Mouse (Mus musculus): ENCODE measurements around the gene Spats2.

DNA sequence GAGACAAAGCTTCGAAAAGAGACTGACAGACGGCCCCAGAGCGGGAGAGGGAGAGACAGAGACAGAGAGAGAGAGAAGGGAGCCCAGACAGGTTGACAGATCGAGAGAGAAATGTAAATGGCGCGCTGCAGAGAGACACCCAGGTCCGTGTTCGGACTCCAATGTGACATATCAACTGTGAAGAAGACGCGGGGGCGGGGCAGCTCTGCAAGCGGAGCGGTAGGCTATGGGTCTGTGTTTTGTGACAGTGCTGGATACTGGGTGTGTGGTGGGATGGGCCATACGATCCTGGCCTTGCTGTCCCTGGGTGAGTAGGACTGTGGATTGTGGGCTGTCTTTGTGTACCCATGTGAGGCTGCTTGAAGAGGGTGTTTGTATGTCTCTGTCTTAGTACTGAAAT is 36.6 kb upstream of the Spats2 start:
- TF ChIP-seq CTCF (IDR thresholded peaks at IDR 0.05; ENCODE audit: extremely low read depth, insufficient read depth, low read length) (no peak), POLR2A (IDR thresholded peaks at IDR 0.05; ENCODE audit: extremely low read depth, insufficient read depth, low read length) (no peak)
